Mouse (Mus musculus): ENCODE results near the gene Tagln3. TPM values are rescaled to one million over a fixed set of nuclear protein-coding genes. Genes with fewer than 3 reads are reported as not detected.

The Tagln3 gene
- total RNA-seq, 2 experiments from 2014 or later = 0.28 to 0.56 TPM

GRCm38 (mm10) chr16:45720022-45720630 is 4.3 kb downstream of the Tagln3 start:
- DNase-seq = no peak

GRCm38 (mm10) chr16:45718296-45718695 is 6.1 kb downstream of the Tagln3 start:
- no peak for DNase-seq

GRCm38 (mm10) chr16:45714489-45715150 is 9.8 kb downstream of the Tagln3 start:
- no peak for DNase-seq

- DNase-seq = no peak
Measured at GRCm38 (mm10) chr16:45713878-45714277, 10.5 kb downstream of the Tagln3 start.

GRCm38 (mm10) chr16:45713261-45713660 is 11.1 kb downstream of the Tagln3 start:
- DNase-seq = no peak

GRCm38 (mm10) chr16:45711263-45711662 is 13.1 kb downstream of the Tagln3 start:
- DNase-seq = no peak

GRCm38 (mm10) chr16:45699301-45699700 is 25.1 kb downstream of the Tagln3 start:
- no peak for DNase-seq

DNA sequence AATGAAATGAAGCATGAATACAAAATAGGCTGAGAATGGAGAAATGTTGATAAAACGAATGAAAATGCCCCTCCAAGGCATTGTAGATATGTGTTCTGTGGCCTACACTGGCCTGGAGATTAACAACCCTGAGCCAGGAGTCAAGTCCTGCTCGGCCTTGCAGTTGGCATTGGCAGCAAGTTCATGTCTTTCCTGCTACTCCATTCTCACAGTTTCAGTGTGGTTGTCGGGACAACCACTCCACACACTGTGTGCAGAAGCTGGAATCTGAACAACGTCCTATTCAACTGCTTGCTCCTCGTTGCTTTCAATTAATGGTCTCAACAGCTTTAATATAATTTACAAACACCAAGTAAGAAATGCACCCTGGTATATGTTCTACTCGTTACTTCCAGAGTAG is 26.4 kb downstream of the Tagln3 start:
- no peak for DNase-seq

- no peak for DNase-seq
Measured at GRCm38 (mm10) chr16:45695445-45696160, 28.8 kb downstream of the Tagln3 start.

DNA sequence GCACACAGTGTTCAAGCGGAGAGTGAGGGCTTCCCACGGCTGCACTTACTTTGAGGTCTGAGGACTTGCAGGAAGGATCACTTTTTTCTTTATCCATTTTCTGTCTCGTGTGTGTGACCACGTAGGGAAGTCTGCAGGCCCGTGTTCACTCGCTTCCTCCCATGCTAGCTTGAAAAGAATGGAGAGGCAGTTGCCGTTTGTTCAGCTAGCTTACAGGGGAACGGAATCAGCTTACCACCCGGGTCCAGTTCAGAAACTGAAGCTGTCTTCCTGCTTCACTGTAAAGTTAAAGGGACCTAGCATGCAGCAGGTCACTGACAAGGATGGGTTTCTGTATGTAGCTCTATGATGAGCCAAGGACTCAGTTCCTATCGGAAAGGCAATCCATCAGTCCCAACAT is 30.9 kb downstream of the Tagln3 start, which contains the start of gene Tmprss7:
Gene Tmprss7, minus strand, starts transcription at position 101 of the 400 bp plus-strand sequence.
- DNase-seq = no peak

DNA sequence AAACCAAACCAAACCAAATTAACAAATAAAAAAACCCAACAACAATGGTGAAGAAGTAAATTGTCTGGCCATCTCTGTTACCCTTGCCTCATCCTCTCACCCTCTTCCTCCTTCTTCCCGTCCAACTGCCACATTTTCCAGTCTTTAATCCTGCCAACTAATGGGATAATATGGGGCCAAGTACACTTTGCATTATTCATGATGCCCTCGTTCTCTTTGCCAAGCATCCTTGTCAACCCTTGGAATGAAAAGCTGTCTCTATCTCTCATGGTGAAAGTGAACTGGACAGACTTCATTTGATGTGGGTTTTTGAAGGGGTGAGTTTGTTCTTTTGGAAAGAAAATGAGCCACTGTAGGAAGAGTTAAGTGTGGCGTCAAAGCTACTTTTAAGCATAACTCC is 31.6 kb downstream of the Tagln3 start:
- DNase-seq = no peak

DNA sequence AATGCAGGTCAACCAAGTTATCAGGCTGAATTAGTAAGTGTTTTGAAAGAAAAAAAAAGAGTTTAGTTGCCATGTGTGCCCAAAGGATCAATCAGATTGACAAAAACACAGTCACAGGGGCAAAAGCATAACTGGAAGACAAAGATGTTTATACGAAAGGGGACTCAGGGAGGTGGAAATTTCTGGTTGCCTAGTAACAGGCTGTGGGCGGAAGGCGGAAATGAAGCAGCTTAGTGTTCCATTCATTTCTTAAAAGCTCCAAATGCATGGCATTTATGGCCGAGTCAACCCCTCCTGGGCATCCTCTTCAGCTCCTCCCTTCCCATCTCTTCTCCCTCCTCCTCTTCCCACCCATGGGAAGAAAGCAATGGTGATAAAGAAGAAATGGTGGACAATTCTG is 34.2 kb downstream of the Tagln3 start:
- DNase-seq = no peak

DNA sequence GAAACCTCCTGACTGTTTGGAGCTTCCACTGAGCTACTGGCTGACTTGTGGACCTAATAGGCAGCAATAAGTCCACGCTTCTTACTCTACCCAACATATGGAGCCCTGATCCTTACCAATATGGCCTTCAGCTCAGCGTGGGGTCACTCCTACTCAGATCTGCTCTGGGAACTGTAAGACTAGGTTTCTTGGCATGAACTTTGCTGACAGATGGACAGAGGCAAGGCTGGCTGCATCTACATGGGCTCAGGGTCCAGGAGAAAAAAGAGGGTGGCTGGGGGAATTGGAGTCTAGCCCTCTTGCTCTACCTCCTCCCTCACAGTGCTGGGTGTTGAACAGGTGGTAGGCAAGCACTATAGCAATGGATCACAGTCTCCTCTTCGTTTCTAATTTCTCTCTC is 37.6 kb downstream of the Tagln3 start:
- no peak for DNase-seq

DNA sequence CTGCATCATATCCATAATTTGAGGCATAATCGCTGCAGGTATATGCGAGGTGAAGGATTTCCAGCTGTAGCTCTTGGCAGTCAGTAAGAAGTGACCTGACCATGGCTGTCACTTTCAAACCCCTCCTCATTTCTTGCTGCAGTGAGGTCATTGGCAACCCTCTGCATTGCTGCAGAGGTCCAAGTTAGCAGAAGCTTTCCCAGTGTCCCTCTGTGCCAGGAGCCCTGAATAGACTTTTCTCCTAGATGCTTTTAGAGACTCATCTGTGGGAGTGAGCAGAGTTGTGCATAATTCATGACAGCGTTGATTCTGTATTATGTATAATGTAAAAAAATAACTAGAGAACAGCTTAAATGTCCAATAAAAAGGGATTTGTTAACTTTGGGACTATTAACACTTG is 39.1 kb downstream of the Tagln3 start:
- no peak for DNase-seq

DNA sequence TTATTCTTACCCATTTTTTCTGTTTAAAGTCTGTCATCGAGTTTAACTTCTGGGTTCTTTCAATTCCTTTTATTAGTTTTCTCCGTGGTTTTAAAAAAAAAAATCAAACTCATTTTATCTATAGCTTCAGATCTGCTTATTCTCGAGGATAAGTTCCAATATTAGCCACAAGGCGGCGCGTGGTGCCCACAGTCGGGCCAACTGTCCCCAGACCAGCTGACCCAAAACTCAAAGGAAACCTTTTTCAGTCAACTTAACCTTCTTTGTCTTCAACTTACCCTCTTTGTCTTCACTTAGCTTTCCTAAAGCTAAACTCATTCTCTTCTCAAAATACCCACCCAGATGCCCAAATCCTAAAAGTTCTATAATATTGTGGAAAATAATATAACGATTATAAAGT is 39.6 kb downstream of the Tagln3 start:
- no peak for DNase-seq

DNA sequence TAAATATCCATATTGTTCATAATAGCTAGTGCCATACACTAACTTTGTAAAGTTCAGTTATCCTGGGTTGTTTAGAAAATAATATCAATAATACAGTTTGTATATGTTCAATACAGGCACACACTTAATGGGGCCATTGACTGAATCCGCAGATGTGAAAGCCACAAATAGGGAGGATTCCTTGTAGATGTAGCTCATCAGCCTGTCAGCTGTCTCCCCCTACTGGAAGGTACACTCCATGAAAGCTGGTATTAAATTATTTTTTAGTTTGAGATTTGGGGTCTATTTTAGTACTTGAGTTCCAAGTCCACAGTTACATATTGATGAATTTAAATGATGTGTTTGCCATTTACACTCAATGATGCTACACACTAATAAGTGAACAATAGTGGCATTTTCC is 47.9 kb downstream of the Tagln3 start:
- DNase-seq = no peak

DNA sequence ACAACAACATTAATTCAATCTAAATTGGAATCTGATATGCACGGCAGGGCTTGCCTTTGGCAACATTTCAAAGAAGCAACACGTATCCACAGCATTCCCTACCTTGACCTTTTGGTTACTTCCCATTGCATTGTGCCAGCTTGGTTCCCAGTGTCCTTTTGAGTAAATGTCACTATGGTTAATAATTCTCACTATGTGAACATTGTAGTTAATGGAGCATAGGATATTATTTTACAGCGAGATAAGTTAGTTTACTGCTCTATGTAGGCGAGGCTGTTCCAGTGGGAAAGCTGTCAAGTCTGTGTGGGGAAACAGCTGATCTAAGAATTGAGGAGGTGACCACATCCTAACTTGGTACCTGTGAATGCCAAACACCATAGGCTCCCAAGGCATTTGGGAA is 54.4 kb downstream of the Tagln3 start:
- no peak for DNase-seq

DNA sequence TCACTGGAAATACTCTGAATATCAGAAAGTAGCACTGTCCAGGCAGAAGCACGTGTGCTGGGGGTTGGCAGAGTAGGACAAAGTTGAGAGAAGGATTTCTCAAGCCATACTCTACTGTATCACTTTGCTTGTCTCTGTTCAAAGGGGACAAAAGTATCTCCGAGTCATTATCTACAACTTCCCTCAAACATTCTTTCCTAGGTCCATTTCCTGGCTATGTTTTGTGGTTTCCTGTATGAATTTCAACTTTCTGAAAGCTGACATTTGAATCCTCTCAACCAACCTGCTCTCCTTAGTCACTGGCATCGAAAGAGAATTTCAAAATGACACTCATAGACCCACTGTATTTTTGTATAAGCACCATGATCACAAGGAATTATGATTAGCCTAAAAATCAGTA is 56.2 kb downstream of the Tagln3 start:
- no peak for DNase-seq

- no peak for DNase-seq
Measured at GRCm38 (mm10) chr16:45666136-45666535, 58.3 kb downstream of the Tagln3 start.

DNA sequence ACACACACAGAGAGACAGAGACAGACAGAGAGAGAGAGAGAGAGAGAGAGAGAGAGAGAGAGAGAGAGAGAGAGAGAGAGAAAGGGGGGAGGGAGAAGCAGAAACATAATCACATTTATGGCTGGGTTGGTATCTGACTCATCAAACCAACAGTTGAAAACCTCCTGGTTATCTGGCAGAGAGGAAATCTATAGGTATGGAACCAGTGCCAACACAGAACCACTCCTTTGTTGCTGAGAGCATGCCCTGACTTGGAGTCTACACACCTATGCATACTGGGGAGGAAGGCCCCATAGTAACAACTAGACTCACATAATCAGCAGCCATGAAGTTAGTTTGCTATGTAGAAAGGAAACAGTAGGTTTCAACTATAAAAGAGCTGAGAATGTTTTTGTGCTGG is 62.0 kb downstream of the Tagln3 start:
- no peak for DNase-seq
